Mouse (Mus musculus) ES-E14 (cell line): ENCODE results near the gene Efna5.

Experiments
- HCFC1 ChIP-seq: IDR thresholded peaks from 2 replicates; pipeline ENCODE4 v1.6.1; 2012; ENCODE audit warnings: low read length, inconsistent platforms, borderline replicate concordance; ENCODE audit not compliant: insufficient read depth
- MAFK ChIP-seq: IDR thresholded peaks from 2 replicates; pipeline ENCODE4 v1.6.1; 2014; ENCODE audit warnings: mild to moderate bottlenecking, low read depth, low read length, inconsistent platforms; ENCODE audit not compliant: insufficient read depth

DNA sequence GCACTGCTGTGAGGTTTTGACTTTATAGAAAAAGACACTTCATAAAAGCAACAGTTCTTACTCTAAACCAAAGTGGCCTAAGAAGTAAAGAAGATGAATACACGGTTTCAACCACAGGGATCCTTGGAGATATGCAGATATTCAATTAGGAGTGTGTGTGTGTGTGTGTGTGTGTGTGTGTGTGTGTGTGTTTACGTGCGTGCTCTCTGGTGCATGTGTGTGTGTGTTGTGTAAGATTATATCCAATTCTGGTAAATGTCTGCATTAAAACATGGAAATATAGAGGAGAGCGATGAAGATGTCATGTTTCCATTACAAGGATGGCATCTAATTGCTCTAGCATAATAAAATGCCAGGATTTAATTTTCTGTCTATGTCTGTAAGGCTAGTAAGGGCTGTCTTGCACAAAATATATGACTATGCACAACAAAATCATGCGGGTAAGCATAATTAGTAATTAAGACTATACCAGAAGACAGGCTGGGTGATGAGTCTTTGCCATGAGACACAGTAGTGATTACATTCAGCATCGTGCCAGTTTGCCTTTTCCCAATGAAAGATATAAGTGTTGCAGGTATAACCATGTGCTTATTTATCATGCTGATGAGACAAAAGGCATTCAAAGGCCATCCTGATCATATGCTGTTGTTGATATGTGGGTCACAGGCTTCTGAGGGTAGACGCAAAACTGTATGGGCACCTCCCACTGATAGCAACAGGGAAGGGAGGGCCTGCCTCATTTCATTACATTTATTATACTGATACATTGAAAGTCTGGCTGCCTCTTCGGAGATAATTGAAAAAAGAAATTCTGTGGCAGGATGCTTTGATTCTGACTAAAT lies 256.1 kb downstream of the Efna5 start:
- TF ChIP-seq MAFK (no peak), HCFC1 (no peak)
